Mouse (Mus musculus): Measurements from ENCODE around the gene Bivm.

DNA sequence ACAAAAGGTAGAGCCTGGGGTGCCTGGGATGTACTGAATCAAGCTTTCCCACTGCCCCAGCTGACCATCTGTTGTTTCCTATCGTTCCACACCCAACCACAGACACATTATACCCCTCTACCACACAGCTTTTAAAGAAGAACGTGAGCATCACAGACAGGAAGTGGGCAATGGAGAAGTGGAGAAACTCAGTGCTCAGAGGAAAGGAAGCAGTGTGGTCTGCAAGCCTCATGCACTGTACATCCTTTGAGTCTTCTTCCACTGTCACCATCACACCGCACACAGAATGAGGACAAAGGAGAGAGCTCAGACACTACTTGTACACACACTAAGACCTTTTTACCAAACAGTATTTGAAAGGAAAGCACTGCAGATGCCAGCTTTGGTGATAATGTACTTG lies 3.5 kb downstream of the Bivm start:
- TF ChIP-seq CTCF (IDR thresholded peaks at IDR 0.05; ENCODE audit: control insufficient read depth, insufficient read depth, insufficient read length), result no peak
- no peak for TF ChIP-seq USF1 (IDR thresholded peaks at IDR 0.05; ENCODE audit: low read depth)
- no peak for TF ChIP-seq FOSL1 (IDR thresholded peaks at IDR 0.05; ENCODE audit: insufficient read depth, low read length, poor library complexity, severe bottlenecking)
